Mouse (Mus musculus): Measurements from ENCODE around the gene Runx1.

Gene Runx1

GRCm38 (mm10) chr16:92705564-92706458 lies 120.1 kb downstream of the Runx1 start:
- in situ Hi-C loops (cut with MboI, MseI): no loop called here

DNA sequence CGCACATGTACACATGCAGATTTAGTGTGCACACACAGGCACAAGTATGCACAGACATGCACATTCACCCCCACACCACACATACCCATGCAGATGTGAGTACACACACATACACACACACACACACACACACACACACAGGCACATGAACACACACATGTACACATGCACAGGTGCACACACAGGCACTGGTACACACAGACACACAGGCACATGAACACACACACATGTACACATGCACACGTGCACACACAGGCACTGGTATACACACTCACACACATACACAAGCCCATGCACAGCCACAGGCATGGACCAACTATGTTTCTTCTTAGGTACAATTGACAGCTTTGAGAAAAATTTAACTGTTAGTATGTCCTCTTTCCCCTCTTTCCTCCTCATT lies 122.1 kb downstream of the Runx1 start:
- in situ Hi-C loops (cut with MboI, MseI): loop anchor here (5.0 kb wide), 1 partner anchor 593 kb away; no protein-coding TSS in a partner anchor

DNA sequence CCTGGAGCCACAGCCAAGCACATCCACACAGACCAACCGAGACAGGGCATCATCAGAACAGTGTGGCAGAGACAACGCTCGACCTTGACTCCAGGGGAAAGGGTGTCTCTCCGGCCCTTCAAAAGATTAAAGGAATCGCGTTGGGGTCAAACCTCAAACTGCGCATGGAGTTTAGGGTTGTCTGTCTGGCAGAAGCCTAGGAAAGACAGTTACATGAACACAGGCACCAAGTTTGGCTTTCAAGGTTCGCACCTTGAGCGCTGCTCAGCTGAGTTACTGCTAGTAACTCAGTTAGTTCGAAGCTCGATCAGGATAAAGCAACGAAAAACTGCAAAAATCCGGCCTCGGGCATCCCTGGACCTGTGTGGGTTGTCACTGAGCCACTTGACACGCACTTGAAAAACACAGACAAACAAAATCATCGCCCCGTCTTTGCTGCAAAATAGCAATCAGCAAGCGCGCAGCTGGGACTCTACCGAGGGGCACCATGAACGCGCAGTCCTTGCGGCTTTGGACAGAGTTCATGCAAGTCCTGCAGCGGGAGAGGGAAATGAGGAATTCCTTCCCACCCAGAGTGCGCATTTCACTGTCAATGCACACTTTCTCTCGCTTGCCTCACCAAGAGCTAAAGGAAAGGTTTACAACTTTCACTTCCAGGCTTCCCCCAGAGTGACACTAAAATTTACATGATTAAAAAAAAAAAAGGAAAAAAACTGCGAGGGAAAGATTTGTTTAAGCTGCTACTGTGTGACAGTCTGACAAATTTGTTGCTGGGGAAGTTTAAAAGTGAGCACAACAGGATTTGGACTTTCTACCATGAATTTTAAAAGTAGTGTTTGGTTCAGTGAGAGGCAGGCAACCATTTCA lies 126.2 kb downstream of the Runx1 start:
- in situ Hi-C loops (cut with MboI, MseI): loop anchor here (5.0 to 10.0 kb wide), 5 partner anchors 48 to 598 kb away; partner anchors contain the start of gene Runx1

GRCm38 (mm10) chr16:92698612-92698998 lies 127.3 kb downstream of the Runx1 start:
- in situ Hi-C loops (cut with MboI, MseI): loop anchor here (5.0 to 10.0 kb wide), 4 partner anchors 49 to 169 kb away; partner anchors contain the start of gene Runx1

DNA sequence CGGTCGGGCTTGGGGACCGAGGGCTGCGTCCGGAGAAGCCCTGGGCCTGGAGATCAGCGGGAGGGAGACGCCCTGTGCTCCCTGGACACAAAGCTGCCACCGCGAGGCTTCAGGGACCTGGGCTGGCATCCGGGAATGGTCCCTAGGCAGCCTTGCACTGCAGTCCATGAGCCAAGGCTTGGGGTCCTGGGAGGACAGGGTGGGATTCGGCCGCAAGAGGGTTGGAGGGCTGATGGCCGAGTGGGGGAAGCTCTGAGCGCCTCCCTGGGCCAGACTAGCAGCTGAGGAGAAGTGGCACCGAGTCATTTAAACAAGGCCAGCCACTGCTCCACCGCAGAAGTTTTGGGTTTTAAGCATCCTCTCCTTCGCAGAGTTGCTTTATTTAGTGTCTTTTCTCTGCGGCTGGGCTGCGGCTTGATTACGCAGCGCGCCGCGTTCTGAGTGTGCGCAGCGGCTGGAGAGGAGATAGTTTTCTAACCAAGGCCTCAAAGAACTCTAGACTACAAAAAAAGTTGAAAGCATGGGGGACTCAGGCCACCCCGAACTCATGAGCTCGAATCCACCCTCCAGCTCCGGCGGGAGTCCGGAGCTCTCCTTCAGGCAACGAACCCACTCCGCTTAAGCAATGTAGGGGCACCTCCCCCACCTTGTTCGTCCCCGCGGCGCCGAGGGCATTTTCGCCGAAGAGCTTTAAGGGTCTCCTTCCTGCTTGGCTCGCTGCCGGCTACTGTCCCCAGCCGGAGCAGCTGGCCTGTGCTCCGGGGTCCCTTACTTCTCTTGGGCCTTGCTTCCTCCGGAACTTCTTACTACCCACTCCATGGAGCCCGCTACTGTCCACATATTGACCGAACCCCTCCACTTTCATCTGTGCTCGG lies 128.0 kb downstream of the Runx1 start:
- in situ Hi-C loops (cut with MboI, MseI): loop anchor here (5.0 to 10.0 kb wide), 4 partner anchors 49 to 169 kb away; partner anchors contain the start of gene Runx1

GRCm38 (mm10) chr16:92697227-92697736 lies 128.7 kb downstream of the Runx1 start:
- in situ Hi-C loops (cut with MboI, MseI): loop anchor here (5.0 to 10.0 kb wide), 4 partner anchors 50 to 170 kb away; partner anchors contain the start of gene Runx1

DNA sequence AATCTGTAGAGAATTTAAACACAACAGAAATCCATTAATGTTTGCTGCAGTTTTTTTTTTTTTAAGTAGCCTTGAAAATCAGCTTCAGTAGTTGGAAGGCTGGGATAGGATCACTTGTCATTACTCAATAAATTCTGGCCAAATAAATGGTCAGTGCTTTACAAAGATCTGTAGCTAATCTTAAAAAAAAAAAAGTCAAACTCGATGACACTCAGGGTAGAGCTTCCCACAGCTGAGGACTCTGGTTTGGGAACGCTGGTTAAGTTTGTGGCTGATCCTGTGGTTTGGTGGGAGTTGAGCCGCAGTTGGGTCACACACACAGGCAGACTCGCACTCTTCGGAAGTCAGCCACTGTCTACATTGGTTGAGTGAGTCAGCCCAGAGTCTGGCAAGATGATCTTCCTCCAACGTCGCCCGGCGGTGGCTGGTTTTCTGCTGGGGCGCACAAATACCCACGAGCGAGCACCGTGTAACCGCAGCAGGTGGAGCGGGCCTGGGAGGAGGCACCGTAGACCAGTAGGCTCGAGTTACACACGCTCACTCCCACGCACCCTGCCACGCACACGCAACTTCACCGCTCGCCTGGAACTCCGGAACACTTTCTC lies 129.4 kb downstream of the Runx1 start:
- in situ Hi-C loops (cut with MboI, MseI): loop anchor here (5.0 to 10.0 kb wide), 4 partner anchors 51 to 171 kb away; partner anchors contain the start of gene Runx1

DNA sequence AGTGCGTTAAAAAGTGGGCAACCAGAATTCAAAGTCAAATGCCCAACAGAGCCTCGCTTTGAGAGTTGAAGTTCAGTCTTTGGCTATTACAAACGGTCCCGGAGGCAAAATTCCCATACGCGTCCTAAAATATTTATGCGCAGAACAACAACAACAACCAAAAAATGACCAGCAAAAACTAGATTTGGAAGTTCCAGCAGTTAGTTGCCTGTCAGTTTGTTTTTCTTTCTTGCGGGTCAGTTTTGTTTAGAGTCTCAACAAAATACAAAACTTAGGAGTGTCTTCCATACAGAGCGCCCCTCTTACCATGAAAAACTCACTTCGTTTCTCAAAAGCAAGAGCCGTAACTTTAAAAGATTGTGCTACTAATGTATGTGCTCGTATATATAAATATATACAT lies 130.0 kb downstream of the Runx1 start:
- in situ Hi-C loops (cut with MboI, MseI): loop anchor here (5.0 to 10.0 kb wide), 4 partner anchors 51 to 171 kb away; partner anchors contain the start of gene Runx1

GRCm38 (mm10) chr16:92695200-92695921 lies 130.6 kb downstream of the Runx1 start:
- in situ Hi-C loops (cut with MboI, MseI): loop anchor here (5.0 to 10.0 kb wide), 4 partner anchors 52 to 172 kb away; partner anchors contain the start of gene Runx1

DNA sequence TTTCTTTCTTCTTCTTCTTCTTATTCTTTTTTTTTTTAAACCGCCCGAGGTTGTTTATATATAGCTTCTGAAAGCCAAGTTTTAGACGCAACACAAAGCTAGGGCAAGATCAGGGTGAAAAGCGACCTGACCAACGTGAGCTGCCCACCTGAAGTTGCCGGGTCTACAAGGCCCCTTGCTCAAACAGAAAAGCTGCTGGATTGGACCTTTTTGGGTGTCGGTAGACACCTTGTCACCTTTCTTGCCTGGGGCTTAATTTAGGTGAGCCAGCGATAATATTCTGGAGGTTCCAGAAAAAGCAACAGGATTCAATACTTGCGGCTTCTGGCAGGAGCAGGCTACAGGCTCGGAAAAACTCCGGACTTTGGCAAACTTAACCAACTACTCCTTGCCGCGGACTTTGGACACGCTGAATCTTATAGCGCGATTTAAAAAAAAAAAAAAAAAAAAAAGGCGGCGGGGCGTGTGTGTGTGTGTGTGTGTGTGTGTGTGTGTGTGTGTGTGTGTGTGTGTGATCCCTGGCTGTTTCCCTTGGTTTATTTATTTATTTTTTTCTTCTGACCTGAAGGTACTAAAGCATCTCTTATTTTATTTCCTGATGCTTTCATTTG lies 131.3 kb downstream of the Runx1 start:
- in situ Hi-C loops (cut with MboI, MseI): loop anchor here (5.0 to 10.0 kb wide), 4 partner anchors 53 to 173 kb away; partner anchors contain the start of gene Runx1

DNA sequence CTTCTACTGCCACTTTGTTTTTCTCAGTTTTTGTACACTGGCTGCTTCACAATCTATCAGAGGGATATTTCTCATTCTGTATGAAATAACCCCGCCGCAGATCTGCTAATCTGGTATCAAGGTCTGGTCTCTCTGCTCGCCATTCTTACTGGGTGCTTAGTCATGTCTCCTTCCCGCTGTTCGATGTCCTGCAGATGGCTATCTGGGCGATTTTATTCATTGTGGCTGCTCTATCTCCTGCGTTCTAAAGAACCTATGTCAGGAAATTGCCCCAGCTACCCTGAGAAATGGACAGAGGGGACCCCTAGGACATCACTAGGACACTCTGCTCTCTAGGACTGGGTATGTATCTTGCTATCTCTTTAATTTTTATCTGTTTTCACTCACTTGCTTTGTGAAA lies 135.2 kb downstream of the Runx1 start:
- in situ Hi-C loops (cut with MboI, MseI): loop anchor here (10.0 kb wide), 1 partner anchor 134 kb away; the partner anchor contains the start of gene Runx1

GRCm38 (mm10) chr16:92688941-92689340 lies 137.0 kb downstream of the Runx1 start:
- in situ Hi-C loops (cut with MboI, MseI): no loop called here

GRCm38 (mm10) chr16:92686978-92687377 lies 139.0 kb downstream of the Runx1 start:
- in situ Hi-C loops (cut with MboI, MseI): no loop called here

GRCm38 (mm10) chr16:92685766-92686315 lies 140.1 kb downstream of the Runx1 start:
- in situ Hi-C loops (cut with MboI, MseI): no loop called here

GRCm38 (mm10) chr16:92684423-92685211 lies 141.3 kb downstream of the Runx1 start:
- in situ Hi-C loops (cut with MboI, MseI): no loop called here

DNA sequence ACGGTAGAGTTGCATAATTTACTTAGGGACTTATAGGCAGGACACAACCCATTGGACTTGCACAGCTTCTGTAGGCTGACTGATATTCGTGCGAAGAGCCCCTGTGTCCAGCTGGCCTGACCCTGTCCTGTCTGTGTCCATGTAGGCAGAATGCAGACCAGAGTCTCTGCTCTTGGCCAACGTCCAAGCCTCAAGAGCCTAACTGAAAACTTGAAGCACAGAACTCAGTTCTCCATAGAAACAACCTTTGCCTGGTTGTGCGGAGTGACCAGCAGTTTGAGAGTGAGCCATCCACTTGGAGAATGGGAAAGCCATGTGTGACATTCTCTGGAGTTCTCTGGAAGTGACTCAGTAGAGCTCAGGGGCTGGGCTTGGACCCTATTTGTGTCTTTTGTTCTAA lies 149.3 kb downstream of the Runx1 start:
- in situ Hi-C loops (cut with MboI, MseI): no loop called here

GRCm38 (mm10) chr16:92675677-92676076 lies 150.3 kb downstream of the Runx1 start:
- in situ Hi-C loops (cut with MboI, MseI): no loop called here

All from T-helper 2 cell (primary cell).